In genomic region chr12:86946301-86946781, GRCm38 (mm10) we compare ENCODE assay signal across 7 mouse cellular contexts. TPM values are rescaled to one million over a fixed set of nuclear protein-coding genes. Genes with fewer than 3 reads are reported as not detected.
DNase-seq lines count a peak whose midpoint lies in the region; ATAC-seq and TF ChIP-seq lines count a peak whose summit lies in the region.

No protein-coding gene starts in this region.

- WGBS in spleen, adult 2 months: under 1% methylated on average over 17 of the region's 17 CpGs
- under 1% methylated on average over 17 of the region's 17 CpGs for WGBS in hindbrain, embryonic 12.5 days
- under 1% methylated on average over 17 of the region's 17 CpGs for WGBS in midbrain, embryonic 11.5 days

- H3K4me2 ChIP-seq in hindbrain, embryonic 12.5 days (replicated peaks): peak overlapping the region; percentile 94
- peak overlapping the region; percentile 89 for H3K4me2 ChIP-seq in midbrain, embryonic 11.5 days

- no peaks in the 10 kb centered on the region for H3K9me3 ChIP-seq in hindbrain, embryonic 12.5 days (replicated peaks)
- no peaks in the 10 kb centered on the region for H3K9me3 ChIP-seq in midbrain, embryonic 11.5 days (ENCODE audit: control insufficient read depth, low read length)

- peaks cover 4% of the 10 kb centered on the region; the same call in 1 of the 2 replicates for H3K4me1 ChIP-seq in spleen, adult 2 months (ENCODE audit: control insufficient read depth, insufficient read depth, insufficient read length)
- peaks cover 44% of the 10 kb centered on the region for H3K4me1 ChIP-seq in hindbrain, embryonic 12.5 days
- peaks cover 31% of the 10 kb centered on the region for H3K4me1 ChIP-seq in midbrain, embryonic 11.5 days (ENCODE audit: control insufficient read depth, insufficient read depth, low read length)

- no peak for DNase-seq in spleen, adult 2 months (ENCODE audit: low read depth in 1 of 2, low spot score in 2 of 2)
- DNase-seq in spleen, postnatal 10 days (ENCODE audit: low spot score in 2 of 2): no peak
- peak; percentile 65 for DNase-seq in embryo, embryonic 10 days (ENCODE audit: low spot score)
- no peak for DNase-seq in midbrain, embryonic 11.5 days (ENCODE audit: low spot score, missing footprints)
- DNase-seq in urinary bladder, postnatal 4 days (ENCODE audit: low spot score in 2 of 2): no peak

- H3K4me3 ChIP-seq in spleen, adult 2 months (ENCODE audit: extremely low read depth, insufficient read depth, insufficient read length): peak overlapping the region; percentile 72
- peak overlapping the region; percentile 68 for H3K4me3 ChIP-seq in hindbrain, embryonic 12.5 days
- H3K4me3 ChIP-seq in midbrain, embryonic 11.5 days (ENCODE audit: low read depth, low read length): peak overlapping the region; percentile 76

- TF ChIP-seq CTCF in spleen, adult 2 months (IDR thresholded peaks at IDR 0.05; ENCODE audit: extremely low read depth, insufficient read depth, insufficient read length, insufficient replicate concordance): no peak

- H3K9ac ChIP-seq in hindbrain, embryonic 12.5 days: peak overlapping the region; percentile 89
- H3K9ac ChIP-seq in midbrain, embryonic 11.5 days (ENCODE audit: low read length): peak overlapping the region; percentile 98

- H3K36me3 ChIP-seq in spleen, adult 2 months (ENCODE audit: control insufficient read depth, insufficient read depth, low read length): no peaks in the 10 kb centered on the region
- H3K36me3 ChIP-seq in hindbrain, embryonic 12.5 days: no peaks in the 10 kb centered on the region
- H3K36me3 ChIP-seq in midbrain, embryonic 11.5 days (ENCODE audit: control insufficient read depth, insufficient read depth, low read length): no peaks in the 10 kb centered on the region

- no peak for ATAC-seq in hindbrain, embryonic 12.5 days (ENCODE audit: low FRiP score)
- no peak for ATAC-seq in midbrain, embryonic 11.5 days (ENCODE audit: low FRiP score)
- no peak for ATAC-seq in inflammation-experienced regulatory T-cells, adult 6 months

- H3K27me3 ChIP-seq in spleen, adult 2 months (ENCODE audit: control insufficient read depth, insufficient read depth, low read length): no peaks in the 10 kb centered on the region
- no peaks in the 10 kb centered on the region for H3K27me3 ChIP-seq in hindbrain, embryonic 12.5 days
- H3K27me3 ChIP-seq in midbrain, embryonic 11.5 days (ENCODE audit: control insufficient read depth, insufficient read depth, low read length): no peaks in the 10 kb centered on the region

- H3K27ac ChIP-seq in spleen, adult 2 months (ENCODE audit: insufficient read depth, low read length): peak overlapping the region; percentile 94
- peak overlapping the region; percentile 100 for H3K27ac ChIP-seq in hindbrain, embryonic 12.5 days
- H3K27ac ChIP-seq in midbrain, embryonic 11.5 days (ENCODE audit: low read depth, low read length): peak overlapping the region; percentile 99

- no peak for TF ChIP-seq POLR2A in spleen, adult 2 months (IDR thresholded peaks at IDR 0.05; ENCODE audit: low read depth, low read length)

RNA-seq across cellular contexts. Expression of gene Cipc, which starts 0.5 kb away (rescaled TPM):
- polyA plus RNA-seq in spleen, adult 2 months (2012; rRNA removed): 24.2 and 31.1 TPM in 2 replicates
- polyA plus RNA-seq in hindbrain, embryonic 12.5 days (2016; fragmentation: Nextera tagmentation; extraction: Ambion mirVana): 41.1 and 46.9 TPM in 2 replicates
- 37.9 and 38.4 TPM in 2 replicates for polyA plus RNA-seq in midbrain, embryonic 11.5 days (2014; fragmentation: Nextera tagmentation; extraction: Ambion mirVana)
- 10 to 100 TPM; 20.2 to 29.2 (median 28.3) TPM for polyA plus RNA-seq in inflammation-experienced regulatory T-cells, adult 6 months (2017; shearing (Covaris generic))

RNA-seq across cellular contexts. Expression of gene Zdhhc22, which starts 43.9 kb away (rescaled TPM):
- polyA plus RNA-seq in spleen, adult 2 months (2012; rRNA removed): not detected in 2 replicates
- 2.9 and 3.7 TPM in 2 replicates for polyA plus RNA-seq in hindbrain, embryonic 12.5 days (2016; fragmentation: Nextera tagmentation; extraction: Ambion mirVana)
- polyA plus RNA-seq in midbrain, embryonic 11.5 days (2014; fragmentation: Nextera tagmentation; extraction: Ambion mirVana): 0.41 and 0.51 TPM in 2 replicates
- polyA plus RNA-seq in inflammation-experienced regulatory T-cells, adult 6 months (2017; shearing (Covaris generic)): under 1 TPM in 2 of 3 experiments, not detected in 1; 0.16 to 0.79 TPM
